Mouse (Mus musculus) embryonic fibroblast, embryonic 13.5 days (primary cell): ENCODE results near the gene Dedd. TPM values are rescaled to one million over a fixed set of nuclear protein-coding genes. Genes with fewer than 3 reads are reported as not detected.

Experiments used
- H3K27ac ChIP-seq: 2 replicates; pipeline ENCODE4 v1.5.1; 2012; ENCODE audit warnings: low read length, control low read depth, inconsistent platforms; ENCODE audit not compliant: insufficient read depth
- H3K4me1 ChIP-seq: 2 replicates; pipeline ENCODE4 v1.6.1; 2011; ENCODE audit warnings: low read length; ENCODE audit not compliant: control insufficient read depth, insufficient read depth
- H3K4me3 ChIP-seq: 2 replicates; pipeline ENCODE4 v1.5.1; 2011; ENCODE audit warnings: mild to moderate bottlenecking, control low read depth, low read length; ENCODE audit not compliant: insufficient read depth
- CTCF ChIP-seq: IDR thresholded peaks from 2 replicates; pipeline ENCODE4 v1.5.1; 2011; ENCODE audit warnings: mild to moderate bottlenecking, control low read depth, low read length, moderate library complexity, borderline replicate concordance; ENCODE audit not compliant: insufficient read depth
- POLR2A ChIP-seq: IDR thresholded peaks from 2 replicates; pipeline ENCODE4 v1.6.1; 2011; ENCODE audit warnings: low read depth, mild to moderate bottlenecking, control low read depth, low read length, moderate library complexity
- polyA plus RNA-seq: library from polyadenylated mRNA; stranded (reverse); fragments of >200 nt; gene quantifications from 2 replicates; pipeline ENCODE4 v1.2.4, GENCODE M21; 2011; ENCODE audit warnings: low read depth; ENCODE audit not compliant: missing spikeins, insufficient read length

Dedd gene
- polyA plus RNA-seq, 1 experiment = 53.2 TPM

- H3K4me3 ChIP-seq = no peak overlapping the region
- no peak overlapping the region for H3K27ac ChIP-seq
- no peaks in the 10 kb centered on the region for H3K4me1 ChIP-seq
- TF ChIP-seq POLR2A (no peak), CTCF (no peak)
Observed at GRCm38 (mm10) chr1:171382096-171382620, 53.2 kb downstream of the Dedd start.

GRCm38 (mm10) chr1:171384361-171384760, 55.4 kb downstream of the Dedd start:
- TF ChIP-seq CTCF = no peak
- Histone ChIP-seq H3K27ac (no peak overlapping the region), H3K4me3 (no peak overlapping the region), H3K4me1 (no peaks in the 10 kb centered on the region)

- no peaks in the 10 kb centered on the region for H3K4me1 ChIP-seq
- H3K4me3 ChIP-seq = no peak overlapping the region
- H3K27ac ChIP-seq = no peak overlapping the region
- TF ChIP-seq POLR2A (no peak), CTCF (0 out of 2 replicates have a peak, but pooled peaks have one; percentile 25)
Observed at GRCm38 (mm10) chr1:171385171-171385570, 56.2 kb downstream of the Dedd start.

- Histone ChIP-seq H3K4me1 (no peaks in the 10 kb centered on the region), H3K27ac (no peak overlapping the region), H3K4me3 (no peak overlapping the region)
- TF ChIP-seq CTCF (peak; percentile 55), POLR2A (no peak)
Observed at GRCm38 (mm10) chr1:171387099-171387498, 58.2 kb downstream of the Dedd start.

GRCm38 (mm10) chr1:171388376-171389102, 59.6 kb downstream of the Dedd start, which contains the start of gene Arhgap30:
Gene Arhgap30, plus strand, starts transcription at chr1:171388954.
- H3K4me1 ChIP-seq = no peaks in the 10 kb centered on the region
- TF ChIP-seq POLR2A (no peak), CTCF (no peak)
- H3K27ac ChIP-seq = no peak within 1 kb of the TSS
- H3K4me3 ChIP-seq = no peak within 1 kb of the TSS

- TF ChIP-seq POLR2A = no peak
- TF ChIP-seq CTCF = no peak
- H3K27ac ChIP-seq = no peak overlapping the region
Observed at GRCm38 (mm10) chr1:171390101-171390500, 61.2 kb downstream of the Dedd start.

More at GRCm38 (mm10) chr1:171390101-171390500, 61.2 kb downstream of the Dedd start:
- Histone ChIP-seq H3K4me3 (no peak overlapping the region), H3K4me1 (no peaks in the 10 kb centered on the region)

Other genes with a start within 250 kb of the Dedd start
- 2.4 and 2.5 TPM in 2 replicates for gene Cfap126, start 215.2 kb upstream of the Dedd start, polyA plus RNA-seq
- 297 and 334 TPM in 2 replicates for gene Sdhc, start 178.5 kb upstream of the Dedd start, polyA plus RNA-seq
- gene Mpz, start 178.4 kb upstream of the Dedd start, polyA plus RNA-seq = 1.2 TPM in 1 of 2 replicates, not detected in the other
- gene Pcp4l1, start 132.9 kb upstream of the Dedd start, polyA plus RNA-seq = 6.2 and 12.2 TPM in 2 replicates
- not detected in 2 replicates for gene Nr1i3, start 115.2 kb upstream of the Dedd start, polyA plus RNA-seq
- 26.9 and 29.9 TPM in 2 replicates for gene Tomm40l, start 106.6 kb upstream of the Dedd start, polyA plus RNA-seq
- 1.2 and 1.3 TPM in 2 replicates for gene Apoa2, start 104.1 kb upstream of the Dedd start, polyA plus RNA-seq
- gene Fcer1g, start 94.8 kb upstream of the Dedd start, polyA plus RNA-seq = 1.6 and 7.1 TPM in 2 replicates
- gene Adamts4, start 78.7 kb upstream of the Dedd start, polyA plus RNA-seq = 24.3 and 25.8 TPM in 2 replicates
- 226 and 234 TPM in 2 replicates for gene Ndufs2, start 77.8 kb upstream of the Dedd start, polyA plus RNA-seq
- gene B4galt3, start 58.8 kb upstream of the Dedd start, polyA plus RNA-seq = 53.2 and 55.1 TPM in 2 replicates
- 23.9 and 24.3 TPM in 2 replicates for gene Ppox, start 48.0 kb upstream of the Dedd start, polyA plus RNA-seq
- gene Usp21, start 41.2 kb upstream of the Dedd start, polyA plus RNA-seq = 36.8 and 59.0 TPM in 2 replicates
- gene Ufc1, start 34.1 kb upstream of the Dedd start, polyA plus RNA-seq = 77.8 and 81.9 TPM in 2 replicates
- gene Nit1, start 16.5 kb downstream of the Dedd start, polyA plus RNA-seq = 33.6 and 36.9 TPM in 2 replicates
- gene Pfdn2, start 16.5 kb downstream of the Dedd start, polyA plus RNA-seq = 97.0 and 103 TPM in 2 replicates
- gene Klhdc9, start 31.7 kb downstream of the Dedd start, polyA plus RNA-seq = not detected in 2 replicates
- gene Nectin4, start 41.0 kb downstream of the Dedd start, polyA plus RNA-seq = 0.15 TPM in 1 of 2 replicates, not detected in the other
- 0.47 TPM in 1 of 2 replicates, not detected in the other for gene Arhgap30, start 59.8 kb downstream of the Dedd start, polyA plus RNA-seq
- 28.3 and 37.3 TPM in 2 replicates for gene Usf1, start 82.2 kb downstream of the Dedd start, polyA plus RNA-seq
- 1.9 TPM in 1 of 2 replicates, not detected in the other for gene Tstd1, start 89.7 kb downstream of the Dedd start, polyA plus RNA-seq
- 7.4 and 9.4 TPM in 2 replicates for gene F11r, start 108.4 kb downstream of the Dedd start, polyA plus RNA-seq
- 4.0 and 6.1 TPM in 2 replicates for gene Alyref2, start 174.3 kb downstream of the Dedd start, polyA plus RNA-seq
- gene Itln1, start 206.1 kb downstream of the Dedd start, polyA plus RNA-seq = not detected in 2 replicates
- 0.40 TPM in 1 of 2 replicates, not detected in the other for gene Cd244a, start 230.0 kb downstream of the Dedd start, polyA plus RNA-seq